Mouse (Mus musculus) kidney, embryonic 15.5 days (tissue): ENCODE data around the gene Ccdc106. TPM values are rescaled to one million over a fixed set of nuclear protein-coding genes. Genes with fewer than 3 reads are reported as not detected.

Experiments
- ATAC-seq: fragments of 200-750 bp; cut with Nextera tagmentation; replicated peaks from 2 replicates; pipeline ENCODE4 v1.8.0; 2017; ENCODE audit warnings: moderate TSS enrichment; ENCODE audit not compliant: low FRiP score
- H3K27ac ChIP-seq: fragments of 300-500 bp; sonication (generic); 2 replicates; pipeline ENCODE4 v1.5.1; 2015; ENCODE audit warnings: mild to moderate bottlenecking, inconsistent platforms
- H3K27me3 ChIP-seq: fragments of 300-500 bp; sonication (generic); 2 replicates; pipeline ENCODE4 v1.6.1; 2015; ENCODE audit warnings: inconsistent platforms
- H3K36me3 ChIP-seq: fragments of 300-500 bp; sonication (generic); 2 replicates; pipeline ENCODE4 v1.6.1; 2015; ENCODE audit warnings: inconsistent platforms
- H3K4me1 ChIP-seq: fragments of 300-500 bp; sonication (generic); 2 replicates; pipeline ENCODE4 v1.6.1; 2015; ENCODE audit warnings: inconsistent platforms
- H3K4me2 ChIP-seq: fragments of 300-500 bp; sonication (generic); 2 replicates; pipeline ENCODE4 v1.6.1; 2015; ENCODE audit warnings: moderate library complexity, mild to moderate bottlenecking, inconsistent platforms
- H3K4me3 ChIP-seq: fragments of 300-500 bp; sonication (generic); replicated peaks from 2 replicates; pipeline ENCODE4 v1.5.1; 2015; ENCODE audit warnings: mild to moderate bottlenecking, inconsistent platforms
- H3K9ac ChIP-seq: fragments of 300-500 bp; sonication (generic); 2 replicates; pipeline ENCODE4 v1.6.1; 2015; ENCODE audit warnings: mild to moderate bottlenecking, inconsistent platforms
- H3K9me3 ChIP-seq: fragments of 300-500 bp; sonication (generic); replicated peaks from 2 replicates; pipeline ENCODE4 v1.6.1; 2016; ENCODE audit warnings: inconsistent platforms
- WGBS: fragments of 180-500 bp; shearing (Covaris S2); methylation state at CpG from one replicate; pipeline ENCODE4 v1.1.7; 2015; ENCODE audit warnings: mixed read lengths; 5-methylcytosine and 5-hydroxymethylcytosine counted together
- polyA plus RNA-seq: library from polyadenylated mRNA; unstranded; fragments of >200 nt; fragmentation: Nextera tagmentation; extraction: Ambion mirVana; gene quantifications from 2 replicates; pipeline ENCODE4 v1.2.1, GENCODE M21; 2015

Ccdc106 gene
- polyA plus RNA-seq, 1 experiment from 2014 or later = 27.0 TPM

DNA sequence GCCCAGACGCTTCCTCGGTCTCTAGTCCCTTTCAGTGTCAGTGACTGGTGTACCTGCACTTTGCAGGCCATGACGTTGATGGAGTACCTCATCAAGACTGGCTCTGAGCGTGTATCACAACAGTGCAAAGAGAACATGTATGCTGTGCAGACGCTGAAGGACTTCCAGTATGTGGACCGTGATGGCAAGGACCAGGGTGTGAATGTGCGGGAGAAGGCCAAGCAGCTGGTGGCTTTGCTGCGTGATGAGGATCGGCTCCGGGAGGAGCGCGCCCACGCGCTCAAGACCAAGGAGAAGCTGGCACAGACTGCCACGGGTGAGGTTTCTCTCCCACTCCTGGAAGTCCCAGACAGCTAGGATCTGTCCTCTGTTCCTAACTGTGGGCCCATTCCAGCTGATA is 69.5 kb downstream of the Ccdc106 start:
- Histone ChIP-seq H3K4me2 (no peak overlapping the region), H3K27ac (no peak overlapping the region), H3K4me1 (peaks cover 5% of the 10 kb centered on the region; the same call in 1 of the 2 replicates), H3K4me3 (no peak overlapping the region), H3K9ac (no peak overlapping the region), H3K27me3 (no peaks in the 10 kb centered on the region), H3K36me3 (peaks cover 89% of the 10 kb centered on the region), H3K9me3 (no peaks in the 10 kb centered on the region)
- 93% methylated on average over 15 of the region's 15 CpGs for WGBS
- no peak for ATAC-seq

DNA sequence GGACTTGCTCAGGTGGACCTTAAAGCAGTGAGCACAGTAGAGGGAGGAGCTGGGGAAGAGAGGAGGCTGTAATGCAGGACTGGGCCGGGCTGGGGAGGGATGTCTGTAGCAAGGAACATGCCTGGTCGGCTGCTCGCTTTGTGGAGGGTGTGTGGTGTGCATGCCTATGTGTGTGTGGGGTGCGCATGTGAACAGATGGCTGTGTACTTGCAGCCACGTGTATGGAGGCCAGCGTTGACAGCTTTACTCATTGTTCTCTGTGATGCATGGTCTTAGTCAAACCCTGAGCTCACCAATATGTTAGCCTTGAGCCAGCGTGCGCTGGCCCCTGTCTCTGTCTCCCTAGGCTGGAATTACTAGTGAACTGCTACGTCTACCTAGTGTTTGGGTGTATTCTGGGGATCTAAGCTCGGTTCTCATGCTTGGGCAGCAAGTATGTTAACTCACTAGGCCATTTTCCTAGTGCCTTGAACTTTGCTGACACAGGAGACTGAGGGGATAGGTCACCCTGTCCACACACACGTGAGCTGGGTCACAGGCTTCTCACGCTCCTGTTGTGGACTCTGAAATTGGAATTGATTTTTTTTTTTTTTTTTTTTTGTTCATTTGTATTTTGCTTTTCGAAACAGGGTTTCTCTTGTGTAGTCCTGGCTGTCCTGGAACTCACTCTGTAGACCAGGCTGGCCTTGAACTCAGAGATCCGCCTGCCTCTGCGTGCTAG is 70.8 kb downstream of the Ccdc106 start:
- H3K4me1 ChIP-seq = peaks cover 5% of the 10 kb centered on the region; the same call in 1 of the 2 replicates
- no peak for ATAC-seq
- no peak overlapping the region for H3K9ac ChIP-seq
- no peak overlapping the region for H3K27ac ChIP-seq
- H3K36me3 ChIP-seq = peaks cover 89% of the 10 kb centered on the region
- H3K27me3 ChIP-seq = no peaks in the 10 kb centered on the region
- H3K4me2 ChIP-seq = no peak overlapping the region
- WGBS = 92% methylated on average over 15 of the region's 15 CpGs
- H3K9me3 ChIP-seq = no peaks in the 10 kb centered on the region
- no peak overlapping the region for H3K4me3 ChIP-seq

DNA sequence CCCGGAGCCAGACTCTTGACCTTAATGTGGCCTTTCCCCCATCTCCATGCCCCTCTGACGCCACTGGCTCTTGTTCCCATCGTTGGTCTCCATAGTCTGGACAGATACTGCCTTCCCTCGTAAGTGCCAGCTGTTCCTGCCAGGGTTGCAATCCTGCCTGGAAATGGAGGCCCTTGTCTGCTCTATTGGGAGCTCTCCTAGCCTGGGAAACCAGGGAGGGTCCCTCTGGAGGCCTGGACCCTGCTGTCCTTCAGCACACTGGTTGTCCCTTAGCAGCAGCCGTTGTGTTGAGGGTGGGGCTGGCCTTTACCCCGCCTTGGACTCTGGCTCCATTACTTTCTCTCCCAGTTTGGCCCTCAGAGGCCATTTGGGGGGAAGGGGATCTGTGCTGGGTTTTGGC is 72.0 kb downstream of the Ccdc106 start:
- no peak overlapping the region for H3K4me2 ChIP-seq
- WGBS = 79% methylated on average over 6 of the region's 6 CpGs
- no peak overlapping the region for H3K4me3 ChIP-seq
- H3K9ac ChIP-seq = no peak overlapping the region
- H3K36me3 ChIP-seq = peaks cover 93% of the 10 kb centered on the region
- H3K27me3 ChIP-seq = no peaks in the 10 kb centered on the region
- no peaks in the 10 kb centered on the region for H3K4me1 ChIP-seq
- H3K9me3 ChIP-seq = no peaks in the 10 kb centered on the region
- ATAC-seq = no peak
- H3K27ac ChIP-seq = no peak overlapping the region

DNA sequence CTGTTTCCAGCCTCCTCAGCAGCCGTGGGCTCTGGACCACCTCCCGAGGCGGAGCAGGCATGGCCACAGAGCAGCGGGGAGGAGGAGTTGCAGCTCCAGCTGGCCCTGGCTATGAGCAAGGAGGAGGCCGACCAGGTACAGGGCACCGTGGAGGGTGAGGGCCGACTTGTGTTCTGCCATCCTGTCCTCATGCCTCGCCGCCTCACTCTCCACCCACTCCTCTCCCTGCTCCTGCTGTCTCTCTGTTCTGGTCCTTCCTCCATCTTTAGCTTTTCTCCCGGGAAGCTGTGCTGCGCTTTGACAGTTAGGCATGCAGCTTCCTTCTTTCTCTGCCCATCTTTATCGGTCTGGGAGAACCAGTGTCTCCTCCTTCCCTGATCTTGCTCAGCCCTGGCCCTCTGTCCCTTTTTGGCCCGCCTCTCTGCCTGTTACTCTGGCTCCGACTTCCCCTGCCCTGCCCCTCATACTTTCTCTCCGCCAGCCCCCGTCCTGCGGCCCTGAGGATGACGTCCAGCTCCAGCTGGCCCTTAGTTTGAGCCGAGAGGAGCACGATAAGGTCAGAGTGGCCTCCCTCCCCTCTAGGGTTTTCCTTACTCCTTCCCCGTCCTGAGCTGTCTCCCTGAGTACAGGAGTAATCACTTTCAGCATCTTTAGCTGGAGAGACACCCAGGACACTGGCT is 72.6 kb downstream of the Ccdc106 start:
- ATAC-seq = no peak
- Histone ChIP-seq H3K36me3 (peaks cover 96% of the 10 kb centered on the region), H3K9me3 (no peaks in the 10 kb centered on the region), H3K4me2 (no peak overlapping the region), H3K4me1 (no peaks in the 10 kb centered on the region), H3K4me3 (no peak overlapping the region), H3K9ac (no peak overlapping the region), H3K27me3 (no peaks in the 10 kb centered on the region), H3K27ac (no peak overlapping the region)
- WGBS = 76% methylated on average over 21 of the region's 21 CpGs

DNA sequence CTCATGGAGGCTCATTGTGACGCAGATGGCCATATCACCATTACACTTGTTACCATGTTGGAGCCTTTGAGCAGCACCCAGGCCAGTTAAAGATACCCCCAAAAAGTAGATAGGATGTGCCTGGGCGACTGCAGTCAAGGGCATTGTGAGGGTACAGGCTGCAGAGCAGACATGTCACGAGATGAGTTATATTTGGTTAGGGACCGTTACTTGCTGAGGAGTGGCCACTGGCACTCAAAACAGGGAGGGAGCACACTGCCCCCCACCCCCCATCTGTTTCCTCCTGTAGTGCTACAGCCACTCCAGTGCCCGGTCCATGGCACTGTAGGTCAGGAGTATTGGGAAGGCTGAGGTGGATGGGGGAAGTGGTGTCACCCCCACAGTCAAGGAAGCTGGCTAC is 78.4 kb downstream of the Ccdc106 start:
- Histone ChIP-seq H3K4me2 (no peak overlapping the region), H3K27me3 (no peaks in the 10 kb centered on the region), H3K9me3 (no peaks in the 10 kb centered on the region), H3K4me3 (no peak overlapping the region), H3K9ac (no peak overlapping the region), H3K4me1 (no peaks in the 10 kb centered on the region), H3K36me3 (peaks cover 55% of the 10 kb centered on the region), H3K27ac (no peak overlapping the region)
- ATAC-seq = no peak
- WGBS = 90% methylated on average over 5 of the region's 5 CpGs

GRCm38 (mm10) chr7:5099796-5100195 is 79.4 kb downstream of the Ccdc106 start:
- Histone ChIP-seq H3K4me3 (no peak overlapping the region), H3K9ac (no peak overlapping the region), H3K27ac (no peak overlapping the region), H3K9me3 (no peaks in the 10 kb centered on the region), H3K36me3 (peaks cover 45% of the 10 kb centered on the region), H3K4me1 (no peaks in the 10 kb centered on the region), H3K4me2 (no peak overlapping the region), H3K27me3 (no peaks in the 10 kb centered on the region)
- ATAC-seq = no peak
- 88% methylated on average over 3 of the region's 3 CpGs for WGBS

- H3K36me3 ChIP-seq = peaks cover 31% of the 10 kb centered on the region
- H3K4me3 ChIP-seq = no peak overlapping the region
- peak; percentile 53 for ATAC-seq
- H3K27ac ChIP-seq = no peak overlapping the region
- no peak overlapping the region for H3K9ac ChIP-seq
- WGBS = 80% methylated on average over 10 of the region's 10 CpGs
- no peaks in the 10 kb centered on the region for H3K4me1 ChIP-seq
- H3K9me3 ChIP-seq = no peaks in the 10 kb centered on the region
- no peak overlapping the region for H3K4me2 ChIP-seq
- no peaks in the 10 kb centered on the region for H3K27me3 ChIP-seq
Measured at GRCm38 (mm10) chr7:5101066-5101663, 80.8 kb downstream of the Ccdc106 start.

GRCm38 (mm10) chr7:5102564-5102963 is 82.2 kb downstream of the Ccdc106 start:
- Histone ChIP-seq H3K4me1 (no peaks in the 10 kb centered on the region), H3K9me3 (no peaks in the 10 kb centered on the region), H3K27me3 (no peaks in the 10 kb centered on the region), H3K36me3 (peaks cover 18% of the 10 kb centered on the region), H3K9ac (no peak overlapping the region), H3K4me2 (no peak overlapping the region), H3K4me3 (no peak overlapping the region), H3K27ac (no peak overlapping the region)
- 84% methylated on average over 2 of the region's 2 CpGs for WGBS
- no peak for ATAC-seq

DNA sequence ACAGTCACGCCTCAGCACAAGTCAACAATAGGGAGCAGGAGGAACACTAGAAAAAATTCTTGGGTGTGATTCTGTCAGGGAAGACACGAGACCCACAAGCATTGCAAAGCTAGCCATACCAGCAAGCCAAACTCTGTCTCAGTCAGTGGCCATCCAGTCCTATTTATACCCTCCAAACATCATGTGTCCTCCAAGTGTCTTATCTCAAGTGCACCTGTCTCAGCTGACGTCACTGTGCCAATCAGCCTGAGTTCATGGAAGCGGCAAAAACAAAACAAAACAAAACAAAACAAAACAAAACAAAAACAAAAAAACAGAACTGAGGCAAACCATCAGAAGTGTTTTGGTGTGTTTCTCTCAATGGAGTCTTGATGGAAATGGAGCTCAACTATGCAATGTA is 87.9 kb downstream of the Ccdc106 start:
- Histone ChIP-seq H3K27me3 (no peaks in the 10 kb centered on the region), H3K9ac (no peak overlapping the region), H3K4me3 (no peak overlapping the region), H3K36me3 (no peaks in the 10 kb centered on the region), H3K4me1 (no peaks in the 10 kb centered on the region), H3K9me3 (no peaks in the 10 kb centered on the region), H3K4me2 (no peak overlapping the region), H3K27ac (no peak overlapping the region)
- 85% methylated on average over 4 of the region's 4 CpGs for WGBS
- ATAC-seq = no peak

- Histone ChIP-seq H3K9ac (no peak overlapping the region), H3K9me3 (no peaks in the 10 kb centered on the region), H3K4me1 (no peaks in the 10 kb centered on the region), H3K27ac (no peak overlapping the region), H3K4me2 (no peak overlapping the region), H3K36me3 (no peaks in the 10 kb centered on the region), H3K4me3 (no peak overlapping the region), H3K27me3 (no peaks in the 10 kb centered on the region)
- 79% methylated on average over 8 of the region's 8 CpGs for WGBS
- no peak for ATAC-seq
Measured at GRCm38 (mm10) chr7:5109301-5109700, 88.9 kb downstream of the Ccdc106 start.
